Mouse (Mus musculus) liver, embryonic 14.5 days (tissue): Measurements from ENCODE around the gene Hopx.

Source experiments
- CTCF ChIP-seq: IDR thresholded peaks from 2 replicates; pipeline ENCODE4 v1.5.1; 2016; ENCODE audit warnings: antibody characterized with exemption, low read depth, control low read depth
- EP300 ChIP-seq: IDR thresholded peaks from 2 replicates; pipeline ENCODE4 v1.6.1; 2016; ENCODE audit warnings: antibody characterized with exemption, low read depth

GRCm38 (mm10) chr5:77074914-77075313, 40.0 kb downstream of the Hopx start:
- TF ChIP-seq CTCF (no peak), EP300 (no peak)
